Mouse (Mus musculus) limb, embryonic 14.5 days (tissue): Measurements from ENCODE around the gene Dync1li1. TPM values are rescaled to one million over a fixed set of nuclear protein-coding genes. Genes with fewer than 3 reads are reported as not detected.

Experiments
- ATAC-seq: fragments of 200-750 bp; cut with Nextera tagmentation; 2 replicates; pipeline ENCODE4 v1.8.0; 2017; ENCODE audit warnings: low read depth, moderate number of reproducible peaks, moderate TSS enrichment; ENCODE audit not compliant: low FRiP score
- DNase-seq: peaks from one replicate; pipeline ENCODE4 v3.0.0-alpha.2; 2015; ENCODE audit warnings: low spot score
- H3K27ac ChIP-seq: fragments of 300-500 bp; sonication (generic); replicated peaks from 2 replicates; pipeline ENCODE4 v1.5.1; 2014; ENCODE audit warnings: low read depth, mild to moderate bottlenecking, low read length, moderate library complexity, mixed read lengths
- H3K27me3 ChIP-seq: fragments of 300-500 bp; sonication (generic); 2 replicates; pipeline ENCODE4 v1.6.1; 2014; ENCODE audit warnings: low read length, mixed read lengths; ENCODE audit not compliant: control insufficient read depth, insufficient read depth
- H3K36me3 ChIP-seq: fragments of 300-500 bp; sonication (generic); 2 replicates; pipeline ENCODE4 v1.6.1; 2014; ENCODE audit warnings: mild to moderate bottlenecking, low read length, moderate library complexity, mixed read lengths; ENCODE audit not compliant: control insufficient read depth, insufficient read depth
- H3K4me1 ChIP-seq: fragments of 300-500 bp; sonication (generic); 2 replicates; pipeline ENCODE4 v1.6.1; 2014; ENCODE audit warnings: antibody characterized with exemption, low read length, mixed read lengths; ENCODE audit not compliant: control insufficient read depth, insufficient read depth
- H3K4me2 ChIP-seq: fragments of 300-500 bp; sonication (generic); replicated peaks from 2 replicates; pipeline ENCODE4 v1.6.1; 2014; ENCODE audit warnings: low read depth, mild to moderate bottlenecking, low read length, moderate library complexity; ENCODE audit not compliant: severe bottlenecking
- H3K4me3 ChIP-seq: fragments of 300-500 bp; sonication (generic); replicated peaks from 2 replicates; pipeline ENCODE4 v1.5.1; 2014; ENCODE audit warnings: low read length
- H3K9ac ChIP-seq: fragments of 300-500 bp; sonication (generic); 2 replicates; pipeline ENCODE4 v1.6.1; 2014; ENCODE audit warnings: mild to moderate bottlenecking, low read depth, low read length, moderate library complexity; ENCODE audit not compliant: severe bottlenecking
- H3K9me3 ChIP-seq: fragments of 300-500 bp; sonication (generic); 2 replicates; pipeline ENCODE4 v1.6.1; 2016; ENCODE audit warnings: low read length; ENCODE audit not compliant: control insufficient read depth
- POLR2A ChIP-seq: fragments of 200-500 bp; IDR thresholded peaks from 2 replicates; pipeline ENCODE4 v1.8.0; 2012; ENCODE audit warnings: inconsistent platforms, mild to moderate bottlenecking, moderate library complexity, borderline replicate concordance; ENCODE audit not compliant: insufficient read depth, insufficient read length; ENCODE audit errors: extremely low read depth
- WGBS: fragments of 180-500 bp; shearing (Covaris S2); extraction: QIAGEN DNeasy Blood & Tissue Kit; methylation state at CpG from one replicate; pipeline ENCODE4 v1.1.7; 2014; 5-methylcytosine and 5-hydroxymethylcytosine counted together
- polyA plus RNA-seq, 2 experiments: library from polyadenylated mRNA; depleted of rRNA in 1 of 2; stranded (reverse) in 1 of 2; unstranded in 1 of 2; fragments of >200 nt; fragmentation: Nextera tagmentation in 1 of 2; extraction: Ambion mirVana in 1 of 2; gene quantifications; 2 replicates each; pipeline versions ENCODE4 v1.2.1 to v1.2.3; 2012 to 2014

Gene Dync1li1
- polyA plus RNA-seq, 2 experiments = 34.5 to 39.5 TPM

DNA sequence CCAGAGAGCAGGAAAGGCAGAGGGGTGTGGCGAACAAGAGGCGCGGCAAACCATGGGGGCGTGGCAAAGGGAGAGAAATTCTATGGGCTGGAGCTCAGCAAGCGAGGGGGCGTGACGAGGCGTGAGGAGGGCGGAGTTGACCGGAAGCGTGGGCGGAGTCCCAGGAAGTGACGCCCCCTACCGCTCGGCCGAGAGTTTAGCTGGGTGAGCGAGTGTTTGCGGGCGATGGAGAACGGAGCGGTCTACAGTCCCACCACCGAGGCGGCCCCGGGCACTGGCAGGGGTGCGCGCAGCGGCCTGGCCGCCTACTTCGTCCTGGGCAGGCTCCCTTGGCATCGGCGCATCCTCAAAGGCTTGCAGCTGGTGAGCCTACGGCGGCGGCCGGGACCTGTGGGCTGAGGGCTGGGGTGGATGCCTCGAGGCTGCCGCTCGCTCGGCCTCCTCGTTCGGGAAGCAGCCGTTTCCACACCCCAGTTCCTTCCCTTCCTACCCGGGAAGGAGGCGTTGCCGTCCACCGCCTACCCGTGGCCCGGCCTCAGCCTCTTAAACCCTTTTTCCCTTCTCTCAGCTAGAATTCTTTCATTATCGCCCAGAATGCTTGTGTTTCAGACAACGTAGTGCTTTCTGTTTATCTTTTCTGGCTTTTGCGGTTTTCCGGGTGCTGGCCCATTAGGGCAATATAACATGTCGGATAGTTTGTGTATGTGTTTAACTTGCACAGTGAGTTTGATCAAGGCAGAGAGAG is 42.6 kb downstream of the Dync1li1 start, which contains the start of gene Cmtm6:
TSS of gene Cmtm6 (plus strand) at position 106 of the 745 bp plus-strand sequence.
- H3K9me3 ChIP-seq = no peaks in the 10 kb centered on the region
- DNase-seq = peak; percentile 97
- peak; percentile 94 for ATAC-seq
- WGBS = 3% methylated on average over 44 of the region's 53 CpGs
- TF ChIP-seq POLR2A = 0 out of 2 replicates have a peak, but pooled peaks have one; percentile 25
- H3K27ac ChIP-seq = peak within 1 kb of the TSS; percentile 88
- H3K9ac ChIP-seq = peak within 1 kb of the TSS; percentile 86
- H3K4me3 ChIP-seq = peak within 1 kb of the TSS; percentile 81
- H3K4me1 ChIP-seq = peaks cover 15% of the 10 kb centered on the region
- peak within 1 kb of the TSS; percentile 59 for H3K4me2 ChIP-seq
- H3K36me3 ChIP-seq = no peaks in the 10 kb centered on the region
- H3K27me3 ChIP-seq = no peaks in the 10 kb centered on the region

- Histone ChIP-seq H3K9ac (peak overlapping the region; percentile 86), H3K9me3 (no peaks in the 10 kb centered on the region), H3K27me3 (no peaks in the 10 kb centered on the region), H3K4me1 (peaks cover 20% of the 10 kb centered on the region), H3K36me3 (no peaks in the 10 kb centered on the region), H3K4me3 (peak overlapping the region; percentile 81), H3K4me2 (peak overlapping the region; percentile 59), H3K27ac (no peak overlapping the region)
- no peak for TF ChIP-seq POLR2A
- no peak for DNase-seq
- no peak for ATAC-seq
- 63% methylated on average over 12 of the region's 12 CpGs for WGBS
Measured at GRCm38 (mm10) chr9:114731871-114732682, 43.5 kb downstream of the Dync1li1 start.

DNA sequence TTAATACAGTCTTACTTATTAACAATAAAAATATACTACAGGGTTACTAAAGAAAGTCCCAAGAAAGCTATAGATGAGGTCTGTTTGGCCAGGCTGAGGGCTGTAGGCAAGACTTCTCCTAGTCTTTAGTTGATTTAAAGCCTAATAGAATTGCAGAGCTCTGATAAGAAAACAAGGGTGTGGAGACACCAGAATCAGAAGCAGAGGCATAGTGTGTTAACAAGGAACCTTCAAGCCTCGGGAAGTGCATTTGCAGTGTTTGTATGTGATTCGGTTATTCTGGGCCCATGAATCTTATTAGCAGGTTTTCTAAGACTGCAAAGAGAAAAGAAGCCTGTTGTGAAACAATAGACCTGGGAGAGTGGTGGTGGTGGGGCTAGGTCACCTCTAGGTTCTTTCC is 44.6 kb downstream of the Dync1li1 start:
- Histone ChIP-seq H3K36me3 (no peaks in the 10 kb centered on the region), H3K27ac (no peak overlapping the region), H3K4me1 (peaks cover 20% of the 10 kb centered on the region), H3K9me3 (no peaks in the 10 kb centered on the region), H3K27me3 (no peaks in the 10 kb centered on the region), H3K4me2 (no peak overlapping the region), H3K9ac (no peak overlapping the region; the same call in 1 of the 2 replicates), H3K4me3 (no peak overlapping the region)
- WGBS = 78% methylated on average over 2 of the region's 2 CpGs
- TF ChIP-seq POLR2A = no peak
- no peak for ATAC-seq
- no peak for DNase-seq

- Histone ChIP-seq H3K27me3 (no peaks in the 10 kb centered on the region), H3K27ac (no peak overlapping the region), H3K36me3 (peaks cover 13% of the 10 kb centered on the region), H3K9ac (0 out of 2 replicates have a peak overlapping the region, but pooled peaks have one; percentile 7), H3K4me1 (peaks cover 20% of the 10 kb centered on the region), H3K4me2 (no peak overlapping the region), H3K9me3 (no peaks in the 10 kb centered on the region), H3K4me3 (no peak overlapping the region)
- WGBS = 72% methylated on average over 11 of the region's 11 CpGs
- no peak for DNase-seq
- no peak for ATAC-seq
- TF ChIP-seq POLR2A = no peak
Measured at GRCm38 (mm10) chr9:114736442-114736841, 47.9 kb downstream of the Dync1li1 start.

GRCm38 (mm10) chr9:114740336-114740735 is 51.7 kb downstream of the Dync1li1 start:
- Histone ChIP-seq H3K27ac (no peak overlapping the region), H3K9ac (no peak overlapping the region), H3K9me3 (no peaks in the 10 kb centered on the region), H3K27me3 (no peaks in the 10 kb centered on the region), H3K4me3 (no peak overlapping the region), H3K4me1 (peaks cover 5% of the 10 kb centered on the region; the same call in 1 of the 2 replicates), H3K4me2 (no peak overlapping the region), H3K36me3 (peaks cover 21% of the 10 kb centered on the region)
- no peak for ATAC-seq
- no peak for DNase-seq
- 90% methylated on average over 9 of the region's 9 CpGs for WGBS
- TF ChIP-seq POLR2A = no peak
